Mouse (Mus musculus): ENCODE data around the gene Gm47996. TPM values are rescaled to one million over a fixed set of nuclear protein-coding genes. Genes with fewer than 3 reads are reported as not detected.
A peak's percentile ranks its signal among the peaks of the same experiment; 100 is the strongest.

Gene Gm47996
- polyA plus RNA-seq, 1 experiment from 2014 or later: not detected

DNA sequence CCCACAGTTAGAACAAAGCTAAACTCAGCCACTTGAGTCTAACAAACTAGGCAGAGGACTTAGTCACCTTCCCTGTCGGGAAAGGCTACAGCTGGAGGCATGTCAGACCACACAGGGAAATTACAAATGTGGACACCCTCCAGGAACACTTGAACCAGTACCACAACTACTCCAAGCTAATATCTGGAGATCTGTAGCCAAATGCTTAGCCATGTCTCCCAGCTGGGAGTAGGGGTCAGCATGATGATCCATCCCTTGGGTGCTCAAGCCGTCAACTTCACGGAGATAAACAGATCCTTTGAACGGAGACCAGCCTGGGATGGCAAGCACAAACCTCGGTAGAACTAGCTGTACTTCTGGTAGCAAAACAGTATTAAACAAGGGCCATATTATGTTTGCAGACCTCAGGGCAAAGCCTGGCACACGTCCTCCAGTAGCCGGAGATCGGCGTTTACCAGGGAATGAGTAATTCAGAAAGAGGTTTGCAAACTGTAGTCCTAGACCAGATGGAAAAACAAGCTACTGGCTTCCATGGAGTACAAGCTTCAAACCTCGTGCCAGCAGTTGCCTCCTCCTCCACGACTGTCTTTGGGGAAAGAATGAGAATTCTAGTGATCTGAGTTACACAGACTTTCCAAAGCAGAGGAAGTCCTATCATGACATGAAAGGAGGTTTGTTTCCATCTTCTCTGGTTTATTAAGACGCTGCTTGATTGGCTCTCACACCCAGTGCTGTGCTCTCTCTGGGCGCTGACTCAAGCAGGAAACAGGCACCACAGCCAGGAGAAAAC is 26.4 kb downstream of the Gm47996 start:
- ATAC-seq (ENCODE audit: low FRiP score) (no peak), DNase-seq (ENCODE audit: low spot score) (no peak)
- Histone ChIP-seq H3K36me3 (replicated peaks; ENCODE audit: control insufficient read depth, insufficient read depth) (no peaks in the 10 kb centered on the region), H3K4me3 (replicated peaks; ENCODE audit: low read length) (no peak overlapping the region), H3K27me3 (ENCODE audit: control insufficient read depth, insufficient read depth, low read length) (no peaks in the 10 kb centered on the region), H3K9me3 (ENCODE audit: control insufficient read depth, low read length) (peaks cover 7% of the 10 kb centered on the region; the same call in 1 of the 2 replicates), H3K27ac (no peak overlapping the region), H3K4me2 (replicated peaks) (no peak overlapping the region), H3K9ac (no peak overlapping the region), H3K4me1 (replicated peaks; ENCODE audit: control insufficient read depth, insufficient read depth, low read length) (no peaks in the 10 kb centered on the region)
- 72% methylated on average over 13 of the region's 13 CpGs for WGBS

GRCm38 (mm10) chr1:151237780-151238179 is 27.8 kb downstream of the Gm47996 start:
- WGBS: 91% methylated on average over 3 of the region's 3 CpGs
- H3K9me3 ChIP-seq (ENCODE audit: control insufficient read depth, low read length): peaks cover 7% of the 10 kb centered on the region; the same call in 1 of the 2 replicates
- H3K9ac ChIP-seq: no peak overlapping the region
- no peak for ATAC-seq (ENCODE audit: low FRiP score)
- H3K4me1 ChIP-seq (replicated peaks; ENCODE audit: control insufficient read depth, insufficient read depth, low read length): no peaks in the 10 kb centered on the region
- no peak overlapping the region for H3K4me2 ChIP-seq (replicated peaks)
- no peaks in the 10 kb centered on the region for H3K36me3 ChIP-seq (replicated peaks; ENCODE audit: control insufficient read depth, insufficient read depth)
- no peak overlapping the region for H3K27ac ChIP-seq
- no peak for DNase-seq (ENCODE audit: low spot score)
- H3K4me3 ChIP-seq (replicated peaks; ENCODE audit: low read length): no peak overlapping the region
- no peaks in the 10 kb centered on the region for H3K27me3 ChIP-seq (ENCODE audit: control insufficient read depth, insufficient read depth, low read length)

- ATAC-seq (ENCODE audit: low FRiP score): no peak
- Histone ChIP-seq H3K9ac (no peak overlapping the region), H3K27me3 (ENCODE audit: control insufficient read depth, insufficient read depth, low read length) (no peaks in the 10 kb centered on the region), H3K27ac (no peak overlapping the region), H3K36me3 (replicated peaks; ENCODE audit: control insufficient read depth, insufficient read depth) (no peaks in the 10 kb centered on the region), H3K4me3 (replicated peaks; ENCODE audit: low read length) (no peak overlapping the region), H3K4me1 (replicated peaks; ENCODE audit: control insufficient read depth, insufficient read depth, low read length) (no peaks in the 10 kb centered on the region), H3K9me3 (ENCODE audit: control insufficient read depth, low read length) (peaks cover 7% of the 10 kb centered on the region; the same call in 1 of the 2 replicates), H3K4me2 (replicated peaks) (no peak overlapping the region)
- DNase-seq (ENCODE audit: low spot score): no peak
- 97% methylated on average over 4 of the region's 4 CpGs for WGBS
Observed at GRCm38 (mm10) chr1:151243332-151243731, 33.4 kb downstream of the Gm47996 start.

DNA sequence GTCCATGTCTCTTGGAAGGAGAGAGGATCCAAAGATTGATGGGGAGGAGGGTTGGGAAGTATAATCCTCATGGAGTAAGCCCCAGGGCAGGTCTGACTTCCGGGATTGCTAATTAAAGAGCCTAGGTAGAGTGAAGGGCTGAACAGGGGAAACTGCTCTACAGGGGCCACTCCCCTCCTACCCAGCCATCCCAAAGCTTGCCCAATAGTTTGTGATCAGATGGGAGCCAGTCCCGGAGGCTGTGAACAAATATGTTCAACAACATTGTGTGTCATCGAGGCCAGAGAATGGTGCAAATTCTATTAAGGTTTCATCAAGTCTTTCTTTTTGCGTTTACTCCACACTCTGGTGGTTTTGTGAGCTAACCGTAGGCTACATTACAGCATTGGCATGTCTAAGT is 34.1 kb downstream of the Gm47996 start:
- H3K27ac ChIP-seq: no peak overlapping the region
- no peaks in the 10 kb centered on the region for H3K36me3 ChIP-seq (replicated peaks; ENCODE audit: control insufficient read depth, insufficient read depth)
- no peak overlapping the region for H3K4me3 ChIP-seq (replicated peaks; ENCODE audit: low read length)
- ATAC-seq (ENCODE audit: low FRiP score): no peak
- no peak overlapping the region for H3K9ac ChIP-seq
- no peak overlapping the region for H3K4me2 ChIP-seq (replicated peaks)
- H3K4me1 ChIP-seq (replicated peaks; ENCODE audit: control insufficient read depth, insufficient read depth, low read length): no peaks in the 10 kb centered on the region
- H3K27me3 ChIP-seq (ENCODE audit: control insufficient read depth, insufficient read depth, low read length): no peaks in the 10 kb centered on the region
- H3K9me3 ChIP-seq (ENCODE audit: control insufficient read depth, low read length): peaks cover 7% of the 10 kb centered on the region; the same call in 1 of the 2 replicates
- DNase-seq (ENCODE audit: low spot score): no peak
- WGBS: 90% methylated on average over 5 of the region's 5 CpGs

DNA sequence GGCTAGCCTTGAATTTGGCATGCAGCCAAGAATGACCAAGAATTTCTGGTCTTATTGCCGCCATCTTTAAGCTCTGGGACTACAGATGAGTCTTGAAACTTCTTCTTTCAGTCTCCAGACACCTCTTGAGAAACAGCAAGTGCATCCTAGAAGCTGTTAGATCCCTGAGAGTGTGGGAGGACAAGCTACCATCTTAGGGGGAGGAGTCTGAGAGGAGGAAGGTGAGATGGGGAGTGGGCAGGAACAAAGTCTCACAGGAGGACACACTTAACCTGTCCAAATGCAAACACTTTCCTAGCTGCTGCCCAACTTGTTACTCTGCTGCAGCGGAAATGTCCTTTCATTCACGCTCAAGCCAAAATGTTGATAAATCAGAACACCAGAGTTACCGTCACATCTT is 34.8 kb downstream of the Gm47996 start:
- H3K4me2 ChIP-seq (replicated peaks): no peak overlapping the region
- H3K27ac ChIP-seq: no peak overlapping the region
- no peaks in the 10 kb centered on the region for H3K27me3 ChIP-seq (ENCODE audit: control insufficient read depth, insufficient read depth, low read length)
- DNase-seq (ENCODE audit: low spot score) (no peak), ATAC-seq (ENCODE audit: low FRiP score) (no peak)
- H3K9ac ChIP-seq: no peak overlapping the region
- no peak overlapping the region for H3K4me3 ChIP-seq (replicated peaks; ENCODE audit: low read length)
- peaks cover 7% of the 10 kb centered on the region; the same call in 1 of the 2 replicates for H3K9me3 ChIP-seq (ENCODE audit: control insufficient read depth, low read length)
- H3K4me1 ChIP-seq (replicated peaks; ENCODE audit: control insufficient read depth, insufficient read depth, low read length): no peaks in the 10 kb centered on the region
- 95% methylated on average over 4 of the region's 4 CpGs for WGBS
- no peaks in the 10 kb centered on the region for H3K36me3 ChIP-seq (replicated peaks; ENCODE audit: control insufficient read depth, insufficient read depth)

GRCm38 (mm10) chr1:151245165-151245564 is 35.2 kb downstream of the Gm47996 start:
- DNase-seq (ENCODE audit: low spot score): no peak
- ATAC-seq (ENCODE audit: low FRiP score): no peak
- H3K4me3 ChIP-seq (replicated peaks; ENCODE audit: low read length): no peak overlapping the region
- H3K9ac ChIP-seq: no peak overlapping the region
- no peaks in the 10 kb centered on the region for H3K4me1 ChIP-seq (replicated peaks; ENCODE audit: control insufficient read depth, insufficient read depth, low read length)
- 88% methylated on average over 10 of the region's 10 CpGs for WGBS
- H3K27me3 ChIP-seq (ENCODE audit: control insufficient read depth, insufficient read depth, low read length): no peaks in the 10 kb centered on the region
- H3K9me3 ChIP-seq (ENCODE audit: control insufficient read depth, low read length): peaks cover 7% of the 10 kb centered on the region; the same call in 1 of the 2 replicates
- no peak overlapping the region for H3K4me2 ChIP-seq (replicated peaks)
- no peaks in the 10 kb centered on the region for H3K36me3 ChIP-seq (replicated peaks; ENCODE audit: control insufficient read depth, insufficient read depth)
- no peak overlapping the region for H3K27ac ChIP-seq

GRCm38 (mm10) chr1:151245846-151246245 is 35.9 kb downstream of the Gm47996 start:
- WGBS: 54% methylated on average over 2 of the region's 2 CpGs

GRCm38 (mm10) chr1:151250109-151250508 is 40.2 kb downstream of the Gm47996 start:
- ATAC-seq (ENCODE audit: low FRiP score): no peak
- H3K9ac ChIP-seq: no peak overlapping the region
- no peaks in the 10 kb centered on the region for H3K36me3 ChIP-seq (replicated peaks; ENCODE audit: control insufficient read depth, insufficient read depth)
- no peak overlapping the region for H3K4me2 ChIP-seq (replicated peaks)
- no peaks in the 10 kb centered on the region for H3K9me3 ChIP-seq (ENCODE audit: control insufficient read depth, low read length)
- H3K4me3 ChIP-seq (replicated peaks; ENCODE audit: low read length): no peak overlapping the region
- DNase-seq (ENCODE audit: low spot score): no peak
- H3K4me1 ChIP-seq (replicated peaks; ENCODE audit: control insufficient read depth, insufficient read depth, low read length): no peaks in the 10 kb centered on the region
- no peak overlapping the region for H3K27ac ChIP-seq
- 92% methylated on average over 3 of the region's 3 CpGs for WGBS
- H3K27me3 ChIP-seq (ENCODE audit: control insufficient read depth, insufficient read depth, low read length): no peaks in the 10 kb centered on the region

More at GRCm38 (mm10) chr1:151245846-151246245, 35.9 kb downstream of the Gm47996 start:
- H3K4me2 ChIP-seq (replicated peaks): no peak overlapping the region
- no peak overlapping the region for H3K4me3 ChIP-seq (replicated peaks; ENCODE audit: low read length)
- DNase-seq (ENCODE audit: low spot score): no peak
- H3K27ac ChIP-seq: no peak overlapping the region
- H3K9me3 ChIP-seq (ENCODE audit: control insufficient read depth, low read length): peaks cover 4% of the 10 kb centered on the region; the same call in 1 of the 2 replicates
- H3K4me1 ChIP-seq (replicated peaks; ENCODE audit: control insufficient read depth, insufficient read depth, low read length): no peaks in the 10 kb centered on the region
- no peaks in the 10 kb centered on the region for H3K36me3 ChIP-seq (replicated peaks; ENCODE audit: control insufficient read depth, insufficient read depth)
- no peak overlapping the region for H3K9ac ChIP-seq
- no peaks in the 10 kb centered on the region for H3K27me3 ChIP-seq (ENCODE audit: control insufficient read depth, insufficient read depth, low read length)
- ATAC-seq (ENCODE audit: low FRiP score): no peak

DNA sequence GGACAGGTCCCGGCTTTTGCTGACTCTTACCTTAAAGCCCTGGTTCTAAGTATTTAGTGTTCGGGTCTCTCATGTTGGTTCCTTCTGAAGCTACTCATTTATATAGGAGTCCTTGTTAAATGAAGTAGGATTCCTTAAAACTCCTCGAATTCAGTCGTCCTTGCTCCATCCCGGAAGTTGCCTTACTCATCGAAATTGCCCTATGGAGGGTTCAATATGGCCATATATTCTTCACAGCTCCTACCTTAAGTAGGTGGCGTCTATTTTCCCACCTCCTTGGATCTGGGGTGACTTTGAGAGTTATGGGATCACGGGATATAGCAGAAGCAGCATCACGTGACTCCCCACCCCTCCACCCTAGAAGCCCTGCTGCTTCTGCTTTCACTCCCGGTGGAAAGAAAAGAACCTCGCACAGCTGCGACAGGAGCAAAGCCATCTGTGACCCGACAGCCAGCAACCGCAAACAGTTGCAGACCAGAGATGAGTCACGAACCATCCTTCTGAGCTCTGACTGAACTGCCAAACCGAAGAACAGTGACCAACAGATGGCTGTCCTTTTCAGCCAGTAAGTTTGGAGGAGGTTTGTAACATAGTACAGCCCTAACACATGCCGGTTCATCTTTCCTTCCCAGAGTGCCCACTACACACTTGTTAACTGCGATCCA is 40.7 kb downstream of the Gm47996 start:
- Histone ChIP-seq H3K9ac (no peak overlapping the region), H3K4me2 (replicated peaks) (peak overlapping the region; percentile 8; the same call in 1 of the 2 replicates), H3K9me3 (ENCODE audit: control insufficient read depth, low read length) (no peaks in the 10 kb centered on the region), H3K4me3 (replicated peaks; ENCODE audit: low read length) (no peak overlapping the region), H3K4me1 (replicated peaks; ENCODE audit: control insufficient read depth, insufficient read depth, low read length) (no peaks in the 10 kb centered on the region), H3K36me3 (replicated peaks; ENCODE audit: control insufficient read depth, insufficient read depth) (no peaks in the 10 kb centered on the region), H3K27me3 (ENCODE audit: control insufficient read depth, insufficient read depth, low read length) (no peaks in the 10 kb centered on the region), H3K27ac (no peak overlapping the region)
- 52% methylated on average over 18 of the region's 18 CpGs for WGBS
- DNase-seq (ENCODE audit: low spot score): no peak
- peak; percentile 62 for ATAC-seq (ENCODE audit: low FRiP score)

All from hindbrain, embryonic 14.5 days (tissue).